Mouse (Mus musculus): Measurements from ENCODE around the gene Ifrd2. TPM values are rescaled to one million over a fixed set of nuclear protein-coding genes. Genes with fewer than 3 reads are reported as not detected.
A peak's percentile ranks its signal among the peaks of the same experiment; 100 is the strongest.

Gene Ifrd2
- polyA plus RNA-seq, 1 experiment = 71.7 TPM

- H3ac ChIP-seq (ENCODE audit: control insufficient read depth, insufficient read length, low read depth) = no peak overlapping the region
- no peaks in the 10 kb centered on the region for H3K27me3 ChIP-seq (ENCODE audit: control insufficient read depth, insufficient read depth, insufficient read length)
- no peaks in the 10 kb centered on the region for H3K79me3 ChIP-seq (ENCODE audit: low read depth)
- H3K79me2 ChIP-seq (ENCODE audit: control insufficient read depth, insufficient read depth) = no peaks in the 10 kb centered on the region
- TF ChIP-seq USF1 (IDR thresholded peaks at IDR 0.05; ENCODE audit: low read depth) = no peak
- no peak for TF ChIP-seq CTCF (IDR thresholded peaks at IDR 0.05; ENCODE audit: control insufficient read depth, insufficient read depth, insufficient read length)
- no peak for TF ChIP-seq MYOG (IDR thresholded peaks at IDR 0.05; ENCODE audit: control insufficient read depth, extremely low read depth, insufficient read length)
- TF ChIP-seq CEBPB (IDR thresholded peaks at IDR 0.05; ENCODE audit: low read depth) = no peak
- no peak for TF ChIP-seq FOSL1 (IDR thresholded peaks at IDR 0.05; ENCODE audit: insufficient read depth, low read length, poor library complexity, severe bottlenecking)
- TF ChIP-seq MAX (IDR thresholded peaks at IDR 0.05) = no peak
- no peak for TF ChIP-seq MYOD1 (IDR thresholded peaks at IDR 0.05; ENCODE audit: control insufficient read depth, insufficient read length, low read depth)
- H3K36me3 ChIP-seq (ENCODE audit: control insufficient read depth, insufficient read depth) = no peaks in the 10 kb centered on the region
- H3K4me3 ChIP-seq (ENCODE audit: insufficient read depth, poor library complexity, severe bottlenecking) = no peak overlapping the region
Observed at GRCm38 (mm10) chr9:107603251-107603650, 15.8 kb downstream of the Ifrd2 start.

- no peaks in the 10 kb centered on the region for H3K36me3 ChIP-seq (ENCODE audit: control insufficient read depth, insufficient read depth)
- no peaks in the 10 kb centered on the region for H3K79me2 ChIP-seq (ENCODE audit: control insufficient read depth, insufficient read depth)
- H3ac ChIP-seq (ENCODE audit: control insufficient read depth, insufficient read length, low read depth) = peak overlapping the region; percentile 50
- no peak for TF ChIP-seq CTCF (IDR thresholded peaks at IDR 0.05; ENCODE audit: control insufficient read depth, insufficient read depth, insufficient read length)
- no peak for TF ChIP-seq MYOD1 (IDR thresholded peaks at IDR 0.05; ENCODE audit: control insufficient read depth, insufficient read length, low read depth)
- no peak for TF ChIP-seq USF1 (IDR thresholded peaks at IDR 0.05; ENCODE audit: low read depth)
- no peak for TF ChIP-seq FOSL1 (IDR thresholded peaks at IDR 0.05; ENCODE audit: insufficient read depth, low read length, poor library complexity, severe bottlenecking)
- no peak for TF ChIP-seq MYOG (IDR thresholded peaks at IDR 0.05; ENCODE audit: control insufficient read depth, extremely low read depth, insufficient read length)
- no peak for TF ChIP-seq CEBPB (IDR thresholded peaks at IDR 0.05; ENCODE audit: low read depth)
- TF ChIP-seq MAX (IDR thresholded peaks at IDR 0.05) = no peak
- H3K27me3 ChIP-seq (ENCODE audit: control insufficient read depth, insufficient read depth, insufficient read length) = no peaks in the 10 kb centered on the region
- H3K79me3 ChIP-seq (ENCODE audit: low read depth) = no peaks in the 10 kb centered on the region
- H3K4me3 ChIP-seq (ENCODE audit: insufficient read depth, poor library complexity, severe bottlenecking) = peak overlapping the region; percentile 32
Observed at GRCm38 (mm10) chr9:107605041-107605661, 17.7 kb downstream of the Ifrd2 start.

- TF ChIP-seq USF1 (IDR thresholded peaks at IDR 0.05; ENCODE audit: low read depth) = no peak
- Histone ChIP-seq H3K4me3 (ENCODE audit: insufficient read depth, poor library complexity, severe bottlenecking) (no peak overlapping the region), H3ac (ENCODE audit: control insufficient read depth, insufficient read length, low read depth) (no peak overlapping the region)
Observed at GRCm38 (mm10) chr9:107606591-107606990, 19.1 kb downstream of the Ifrd2 start.

GRCm38 (mm10) chr9:107607036-107607435 lies 19.6 kb downstream of the Ifrd2 start:
- H3K79me3 ChIP-seq (ENCODE audit: low read depth) = no peaks in the 10 kb centered on the region
- H3K79me2 ChIP-seq (ENCODE audit: control insufficient read depth, insufficient read depth) = no peaks in the 10 kb centered on the region
- no peak overlapping the region for H3K4me3 ChIP-seq (ENCODE audit: insufficient read depth, poor library complexity, severe bottlenecking)
- H3ac ChIP-seq (ENCODE audit: control insufficient read depth, insufficient read length, low read depth) = no peak overlapping the region
- TF ChIP-seq MAX (IDR thresholded peaks at IDR 0.05) = no peak
- no peak for TF ChIP-seq MYOD1 (IDR thresholded peaks at IDR 0.05; ENCODE audit: control insufficient read depth, insufficient read length, low read depth)
- TF ChIP-seq CTCF (IDR thresholded peaks at IDR 0.05; ENCODE audit: control insufficient read depth, insufficient read depth, insufficient read length) = no peak
- no peak for TF ChIP-seq CEBPB (IDR thresholded peaks at IDR 0.05; ENCODE audit: low read depth)
- H3K27me3 ChIP-seq (ENCODE audit: control insufficient read depth, insufficient read depth, insufficient read length) = no peaks in the 10 kb centered on the region
- no peaks in the 10 kb centered on the region for H3K36me3 ChIP-seq (ENCODE audit: control insufficient read depth, insufficient read depth)

More at GRCm38 (mm10) chr9:107606591-107606990, 19.1 kb downstream of the Ifrd2 start:
- no peaks in the 10 kb centered on the region for H3K36me3 ChIP-seq (ENCODE audit: control insufficient read depth, insufficient read depth)
- H3K79me3 ChIP-seq (ENCODE audit: low read depth) = no peaks in the 10 kb centered on the region
- no peaks in the 10 kb centered on the region for H3K79me2 ChIP-seq (ENCODE audit: control insufficient read depth, insufficient read depth)
- no peaks in the 10 kb centered on the region for H3K27me3 ChIP-seq (ENCODE audit: control insufficient read depth, insufficient read depth, insufficient read length)

GRCm38 (mm10) chr9:107607653-107608245 lies 20.3 kb downstream of the Ifrd2 start:
- Histone ChIP-seq H3K27me3 (ENCODE audit: control insufficient read depth, insufficient read depth, insufficient read length) (no peaks in the 10 kb centered on the region), H3K79me3 (ENCODE audit: low read depth) (no peaks in the 10 kb centered on the region), H3K36me3 (ENCODE audit: control insufficient read depth, insufficient read depth) (no peaks in the 10 kb centered on the region), H3K4me3 (ENCODE audit: insufficient read depth, poor library complexity, severe bottlenecking) (no peak overlapping the region), H3K79me2 (ENCODE audit: control insufficient read depth, insufficient read depth) (no peaks in the 10 kb centered on the region), H3ac (ENCODE audit: control insufficient read depth, insufficient read length, low read depth) (no peak overlapping the region)
- no peak for TF ChIP-seq USF1 (IDR thresholded peaks at IDR 0.05; ENCODE audit: low read depth)
- no peak for TF ChIP-seq MYOD1 (IDR thresholded peaks at IDR 0.05; ENCODE audit: control insufficient read depth, insufficient read length, low read depth)

- Histone ChIP-seq H3K27me3 (ENCODE audit: control insufficient read depth, insufficient read depth, insufficient read length) (no peaks in the 10 kb centered on the region), H3K36me3 (ENCODE audit: control insufficient read depth, insufficient read depth) (peaks cover 4% of the 10 kb centered on the region), H3ac (ENCODE audit: control insufficient read depth, insufficient read length, low read depth) (no peak within 1 kb of the TSS), H3K79me2 (ENCODE audit: control insufficient read depth, insufficient read depth) (no peaks in the 10 kb centered on the region), H3K4me3 (ENCODE audit: insufficient read depth, poor library complexity, severe bottlenecking) (no peak within 1 kb of the TSS), H3K79me3 (ENCODE audit: low read depth) (no peaks in the 10 kb centered on the region)
- TF ChIP-seq MYOG (IDR thresholded peaks at IDR 0.05; ENCODE audit: control insufficient read depth, extremely low read depth, insufficient read length) = no peak
- no peak for TF ChIP-seq CTCF (IDR thresholded peaks at IDR 0.05; ENCODE audit: control insufficient read depth, insufficient read depth, insufficient read length)
Observed at GRCm38 (mm10) chr9:107608741-107609432, 21.4 kb downstream of the Ifrd2 start, which contains the start of gene Sema3b. Sema3b (minus strand) TSS chr9:107609229.
